In genomic region chr11:112412434-112412833, GRCm38 (mm10) we compare ENCODE assay signal across 18 mouse cellular contexts.
DNase-seq lines count a peak whose midpoint lies in the region; ATAC-seq and TF ChIP-seq lines count a peak whose summit lies in the region.
"Had no signal": no experiment of that assay in that cellular context is flagged by ENCODE, and none has a peak within 500 bp of the region (broad histone marks: within the 10 kb centered on the region; RNA-seq: fewer than 3 reads in every experiment).

No protein-coding gene starts in this region.

- no peak overlapping the region for H3K9ac ChIP-seq in kidney, postnatal 0 days (ENCODE audit: low read depth, low read length)
- no peak overlapping the region for H3K9ac ChIP-seq in forebrain, embryonic 14.5 days (ENCODE audit: low read length)
- H3K9ac ChIP-seq: liver, embryonic 15.5 days; midbrain, embryonic 12.5 days had no signal

- H3K27ac ChIP-seq in kidney, postnatal 0 days = no peak overlapping the region
- no peak overlapping the region for H3K27ac ChIP-seq in forebrain, embryonic 14.5 days (ENCODE audit: low read depth, low read length)
- H3K27ac ChIP-seq: liver, embryonic 15.5 days; midbrain, embryonic 12.5 days had no signal

- TF ChIP-seq CTCF in kidney, postnatal 0 days (IDR thresholded peaks at IDR 0.05; ENCODE audit: low read depth) = no peak

- no peaks in the 10 kb centered on the region for H3K27me3 ChIP-seq in kidney, postnatal 0 days (ENCODE audit: insufficient read depth, low read length)
- no peaks in the 10 kb centered on the region for H3K27me3 ChIP-seq in forebrain, embryonic 14.5 days (replicated peaks; ENCODE audit: control insufficient read depth, insufficient read depth, low read length)
- H3K27me3 ChIP-seq: liver, embryonic 15.5 days; midbrain, embryonic 12.5 days had no signal

- H3K9me3 ChIP-seq in kidney, postnatal 0 days (replicated peaks; ENCODE audit: low read length) = no peaks in the 10 kb centered on the region
- H3K9me3 ChIP-seq in forebrain, embryonic 14.5 days (replicated peaks; ENCODE audit: control insufficient read depth, low read length) = no peaks in the 10 kb centered on the region
- H3K9me3 ChIP-seq: liver, embryonic 15.5 days; midbrain, embryonic 12.5 days had no signal

- WGBS in kidney, postnatal 0 days = 20% methylated on average over 4 of the region's 4 CpGs
- 1% methylated on average over 4 of the region's 4 CpGs for WGBS in forebrain, embryonic 14.5 days

- no peaks in the 10 kb centered on the region for H3K4me1 ChIP-seq in kidney, postnatal 0 days (replicated peaks; ENCODE audit: insufficient read depth, low read length)
- H3K4me1 ChIP-seq in forebrain, embryonic 14.5 days (ENCODE audit: control insufficient read depth, insufficient read depth, low read length) = peaks cover 11% of the 10 kb centered on the region
- H3K4me1 ChIP-seq: liver, embryonic 15.5 days had no signal

- no peak overlapping the region for H3K4me3 ChIP-seq in kidney, postnatal 0 days (replicated peaks; ENCODE audit: low read depth, low read length)
- no peak overlapping the region for H3K4me3 ChIP-seq in forebrain, embryonic 14.5 days (ENCODE audit: low read depth, low read length)
- H3K4me3 ChIP-seq: liver, embryonic 15.5 days; midbrain, embryonic 12.5 days had no signal

- peak; percentile 19 for DNase-seq in kidney, postnatal 0 days (ENCODE audit: low spot score)
- no peak for DNase-seq in kidney, postnatal 14 days
- peak; percentile 50 for DNase-seq in embryo, embryonic 10.5 days (ENCODE audit: low spot score)
- peak; percentile 65 for DNase-seq in forebrain, embryonic 14.5 days (ENCODE audit: low spot score)
- DNase-seq in mesoderm, embryonic 11.5 days (ENCODE audit: low read depth, low spot score) = peak; percentile 30
- DNase-seq in layer of hippocampus, postnatal 14 days (ENCODE audit: low spot score in 2 of 2) = no peak
- DNase-seq in frontal cortex, postnatal 36 days (ENCODE audit: low spot score in 2 of 2) = no peak
- DNase-seq: adrenal gland, postnatal 10 days; cerebellum, adult 9-10 months; gastrocnemius, postnatal 14 days; heart, postnatal 36 days; kidney, adult 2 months; kidney, postnatal 4 days; lung, postnatal 14 days; right cerebral cortex, postnatal 25 days had no signal

- H3K36me3 ChIP-seq in kidney, postnatal 0 days (ENCODE audit: insufficient read depth, low read length) = no peaks in the 10 kb centered on the region
- no peaks in the 10 kb centered on the region for H3K36me3 ChIP-seq in forebrain, embryonic 14.5 days (ENCODE audit: control insufficient read depth, insufficient read depth, low read length)
- H3K36me3 ChIP-seq: liver, embryonic 15.5 days; midbrain, embryonic 12.5 days had no signal

- no peak overlapping the region for H3K4me2 ChIP-seq in kidney, postnatal 0 days (ENCODE audit: low read length)
- H3K4me2 ChIP-seq in forebrain, embryonic 14.5 days (ENCODE audit: low read length) = no peak overlapping the region
- H3K4me2 ChIP-seq: heart, embryonic 11.5 days; liver, embryonic 15.5 days; midbrain, embryonic 12.5 days had no signal

- no peak for ATAC-seq in kidney, postnatal 0 days (replicated peaks; ENCODE audit: low FRiP score, low read depth)
- ATAC-seq in forebrain, embryonic 14.5 days = peak; percentile 54; the same call in 1 of the 2 replicates

Comparison
In these comparisons a context has a peak if more than half of its experiments do, and no peak if none do; other contexts are left out.
1. DNase-seq: peak in kidney, postnatal 0 days (single experiment), embryo, embryonic 10.5 days (single experiment), forebrain, embryonic 14.5 days (single experiment) and mesoderm, embryonic 11.5 days (single experiment); none in kidney, postnatal 14 days (single experiment), layer of hippocampus, postnatal 14 days (0 of 2) and frontal cortex, postnatal 36 days (0 of 2).